Mouse (Mus musculus) cerebellum, postnatal 25 days (tissue): ENCODE measurements at regions not wholly inside any gene's neighbourhood (a gene's known extent, or its start where the extent isn't known, plus 50 kb on each side); places are given as distances from the start of the nearest gene placed in this dataset.
A peak's percentile ranks its signal among the peaks of the same experiment; 100 is the strongest.

Experiments
- DNase-seq, 2 experiments: peaks; one replicate each; pipeline ENCODE4 v3.0.0; 2021; ENCODE audit warnings: mixed read lengths in 2 of 2

DNA sequence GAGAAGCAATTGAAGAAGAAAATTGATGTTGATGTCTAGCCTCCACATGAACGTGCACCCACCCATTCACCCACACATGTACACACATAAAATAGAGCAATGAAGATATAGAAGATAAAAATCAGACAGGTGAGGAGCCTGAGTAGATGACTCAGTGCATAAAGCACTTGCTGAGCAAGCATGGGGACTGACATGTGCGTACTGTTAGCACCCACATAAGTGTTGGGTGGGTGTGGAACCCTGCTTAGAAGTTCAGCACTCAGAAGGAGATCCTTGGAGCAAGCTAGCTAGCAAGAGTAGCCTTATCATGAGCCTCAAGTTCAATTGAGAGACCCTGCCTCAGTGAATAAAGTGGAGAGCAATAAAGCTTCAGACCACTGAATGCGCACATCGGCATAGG, 305.7 kb upstream of the Adamts9 start:
- DNase-seq = no peak

DNA sequence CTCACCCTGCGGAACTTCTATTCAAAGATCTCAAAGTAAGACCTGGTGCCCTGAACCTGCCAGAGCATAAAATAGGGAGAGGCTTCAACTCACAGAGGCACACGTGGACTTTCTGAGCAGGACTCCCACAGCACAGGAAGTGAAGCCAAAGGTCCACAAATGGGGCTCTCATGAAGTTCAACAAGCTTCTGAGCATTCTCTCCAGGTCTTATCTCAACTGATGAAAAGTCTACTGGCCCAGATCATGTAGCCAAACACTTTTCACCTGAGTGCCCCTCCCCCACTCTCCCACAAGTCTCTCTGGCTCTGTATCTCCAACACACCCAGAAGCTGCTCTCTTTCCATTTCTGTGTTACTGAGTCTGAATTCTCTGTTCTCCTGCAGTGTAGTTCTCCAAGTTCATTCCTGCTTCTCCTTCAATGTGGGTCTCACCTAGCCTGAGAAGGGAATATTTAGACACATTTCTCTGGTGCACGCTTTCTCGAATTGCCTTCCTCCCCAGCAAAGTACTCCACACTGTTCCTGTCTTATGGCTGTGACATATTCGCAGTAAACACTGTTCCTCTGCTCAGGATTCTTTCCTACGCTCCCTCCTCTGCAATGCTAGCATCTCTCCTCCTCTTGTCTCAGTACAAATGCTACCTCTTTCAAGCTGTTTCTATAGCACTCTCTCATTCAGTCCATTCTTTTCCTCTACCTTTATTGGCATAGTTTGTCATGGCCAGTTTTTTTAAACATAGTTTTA, 303.4 kb upstream of the Adamts9 start:
- no peak for DNase-seq

DNA sequence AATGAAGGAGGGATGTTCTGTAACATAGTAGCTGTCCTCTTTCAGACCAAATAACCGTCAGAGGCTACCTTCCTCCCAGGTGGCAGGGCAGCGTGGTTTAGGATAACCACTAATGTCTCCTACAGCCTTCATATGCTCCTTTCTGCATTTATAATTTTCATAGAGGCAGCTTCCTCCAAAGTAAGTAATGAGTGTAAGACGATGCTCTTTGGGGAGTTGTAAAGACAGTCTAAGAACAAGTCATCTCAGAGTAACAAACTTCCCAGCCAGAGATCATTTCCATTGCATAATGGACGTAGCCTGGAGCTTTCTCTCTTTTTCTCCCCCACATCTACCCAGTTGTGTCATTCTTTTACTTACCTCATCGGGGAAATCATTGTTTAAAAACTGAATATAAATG, 292.3 kb upstream of the Adamts9 start:
- DNase-seq = no peak

DNA sequence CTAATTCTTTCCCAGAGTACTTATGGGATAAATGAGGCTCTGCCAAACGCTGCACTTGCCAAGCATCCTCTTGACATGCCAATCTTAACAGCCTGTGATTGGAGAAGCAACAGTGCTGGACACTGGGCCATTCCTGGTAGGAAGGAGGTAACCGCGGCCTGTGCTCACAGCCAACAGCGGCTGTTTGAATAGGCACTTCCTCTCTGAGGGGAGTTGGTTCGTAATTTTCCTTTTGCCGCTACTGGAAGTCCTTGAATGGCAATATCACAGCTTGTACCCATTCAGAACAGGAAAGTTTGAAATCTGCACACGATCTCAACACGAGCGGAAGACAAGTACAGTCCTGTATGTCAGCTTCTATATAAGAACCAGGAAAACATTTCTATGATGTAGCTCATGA, 289.3 kb upstream of the Adamts9 start:
- DNase-seq = peak; percentile 11 to 23

DNA sequence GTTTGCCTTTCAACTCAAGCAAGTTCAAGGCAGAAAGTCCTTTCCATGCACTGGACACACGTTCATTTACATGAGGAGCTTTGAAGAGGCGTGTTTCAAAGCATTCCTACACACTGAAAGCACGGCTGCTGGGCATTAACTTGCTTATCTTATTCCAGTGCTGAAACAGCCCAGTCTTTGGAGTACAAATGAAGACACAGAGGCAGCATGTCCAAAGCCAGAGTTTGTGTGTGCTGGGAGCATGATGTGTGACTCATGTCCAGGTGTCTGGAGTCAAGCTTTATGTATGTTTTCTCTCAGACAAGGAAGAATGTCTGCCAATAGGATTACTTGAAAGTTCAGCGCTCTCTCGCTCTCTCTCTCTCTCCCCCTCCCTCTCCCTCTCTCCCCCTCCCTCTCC, 287.2 kb upstream of the Adamts9 start:
- no peak for DNase-seq

DNA sequence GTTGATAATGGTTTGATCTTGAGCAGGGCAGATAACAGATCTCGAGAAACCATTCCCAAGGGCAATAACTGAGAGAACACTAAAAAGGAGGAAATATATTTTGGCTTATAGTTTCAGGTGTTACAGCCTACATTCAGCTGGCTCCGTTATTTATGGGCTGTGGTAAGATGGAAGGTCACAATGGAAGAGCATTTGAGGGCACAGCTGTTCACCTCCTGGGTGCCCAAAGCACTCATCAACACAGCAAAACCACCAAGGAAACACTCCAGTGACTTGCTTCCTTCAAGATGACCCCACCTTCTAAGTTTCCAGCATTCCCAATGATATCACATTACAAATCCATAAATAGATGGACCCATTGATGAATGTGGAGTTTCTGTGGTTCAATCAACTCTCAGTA, 286.0 kb upstream of the Adamts9 start:
- no peak for DNase-seq

DNA sequence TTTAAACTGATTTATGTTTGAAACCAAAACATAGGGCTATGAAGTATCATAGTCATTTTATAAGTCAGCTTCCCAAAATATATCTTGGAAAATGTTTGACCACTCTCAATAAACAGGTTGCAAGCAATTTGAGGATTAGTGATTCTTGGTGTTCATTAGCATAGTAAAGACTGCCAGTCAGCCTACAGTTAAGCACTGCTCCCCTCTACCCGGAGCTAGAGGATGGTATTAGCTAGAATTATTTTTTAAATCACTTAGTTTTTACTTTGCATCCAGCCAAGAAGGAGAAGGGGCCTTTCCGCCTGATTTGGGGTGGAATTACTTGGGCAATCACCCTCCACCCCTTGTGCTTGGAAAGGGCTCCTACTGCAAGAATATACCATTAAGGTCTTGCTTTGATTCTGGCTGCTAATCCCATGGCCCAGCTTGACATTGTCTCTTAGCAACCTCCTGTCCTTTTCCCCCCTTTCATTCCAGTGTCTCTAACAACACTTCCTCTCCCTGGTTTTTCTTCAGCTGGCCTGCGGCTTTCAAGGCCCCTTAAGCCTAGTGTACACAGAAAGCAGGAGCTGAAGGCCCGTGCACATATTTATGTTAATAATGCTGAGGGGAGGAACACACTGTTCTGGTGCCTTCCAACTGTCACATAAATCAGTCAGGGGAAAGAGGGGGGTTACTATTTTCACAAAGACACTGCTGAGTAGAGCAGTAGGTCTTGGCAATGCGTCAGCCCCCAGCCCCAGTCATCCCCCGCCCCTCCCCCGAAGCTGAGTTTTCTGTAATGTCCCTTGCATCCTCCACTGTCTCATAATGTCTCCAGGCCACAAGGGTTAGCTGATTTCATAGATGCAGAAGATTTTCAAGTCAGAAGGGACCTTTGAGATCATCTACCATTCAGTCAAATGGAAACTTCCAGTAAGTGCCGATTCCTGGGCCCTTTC, 280.6 kb upstream of the Adamts9 start:
- no peak for DNase-seq

DNA sequence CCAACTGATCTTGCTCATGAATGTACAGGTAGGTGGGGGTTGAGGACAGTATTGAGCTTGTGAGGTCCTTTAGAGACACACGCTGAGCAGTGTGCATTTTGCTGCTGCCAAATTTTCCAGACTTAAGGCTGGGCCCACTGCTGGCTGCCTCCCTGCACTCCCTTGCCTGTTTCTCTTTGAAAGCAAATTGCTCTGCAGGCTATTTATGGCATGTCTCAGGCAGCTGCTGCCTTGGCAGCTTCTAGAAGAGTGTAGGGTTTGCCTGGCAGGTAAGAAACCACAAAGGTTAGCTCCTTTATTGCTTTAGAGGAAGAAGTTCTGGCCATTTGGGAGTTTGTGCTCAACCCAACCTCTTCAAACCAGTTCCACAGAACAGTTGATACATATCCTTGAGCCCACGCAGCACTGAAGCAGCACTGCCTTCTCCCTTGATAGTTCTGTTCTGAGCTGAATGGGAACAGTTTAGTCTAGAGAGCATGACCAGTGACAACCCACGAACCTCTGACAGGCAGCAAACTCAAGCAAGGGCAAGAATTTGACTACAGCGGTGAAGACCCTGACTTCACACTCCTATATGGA, 274.8 kb upstream of the Adamts9 start:
- DNase-seq = no peak

DNA sequence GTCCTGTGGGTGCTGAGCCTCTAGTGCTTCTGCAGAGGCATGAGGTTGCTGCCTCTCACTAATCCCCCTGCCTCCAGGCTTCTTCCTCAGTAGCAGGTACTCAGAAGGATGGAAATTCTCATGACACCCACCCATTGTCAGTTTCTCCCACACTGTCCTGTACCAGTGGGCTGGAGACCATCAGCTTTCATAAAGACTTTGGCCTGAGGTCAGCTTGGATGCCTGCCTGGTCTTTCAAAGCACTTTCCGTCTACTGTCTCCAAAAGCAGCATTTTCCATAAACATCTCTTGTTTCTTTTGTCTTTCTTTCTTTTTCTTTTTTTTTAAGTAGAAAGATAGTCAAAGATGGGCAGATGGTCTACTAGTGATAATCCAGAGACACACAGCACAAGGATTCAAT, 257.6 kb upstream of the Adamts9 start:
- no peak for DNase-seq

DNA sequence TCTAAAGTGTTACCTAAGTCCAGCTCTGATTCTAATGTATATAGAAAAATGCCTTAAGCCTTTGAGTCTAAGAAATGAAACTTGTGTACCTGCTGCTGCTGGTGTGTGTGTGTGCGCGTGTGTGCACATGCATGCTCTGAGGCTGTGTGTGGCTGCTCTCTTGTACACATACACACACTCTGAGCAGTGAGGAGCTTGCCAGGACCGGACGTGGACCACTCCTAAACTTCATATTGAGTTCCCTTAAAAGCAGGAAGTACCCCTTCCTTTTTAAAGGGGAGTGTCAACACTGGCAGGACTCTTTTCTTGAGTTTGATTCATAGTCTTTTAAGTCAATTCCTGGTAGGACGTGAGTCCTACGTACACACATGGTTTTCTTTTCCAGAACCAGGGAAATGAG, 251.4 kb upstream of the Adamts9 start:
- DNase-seq = no peak

DNA sequence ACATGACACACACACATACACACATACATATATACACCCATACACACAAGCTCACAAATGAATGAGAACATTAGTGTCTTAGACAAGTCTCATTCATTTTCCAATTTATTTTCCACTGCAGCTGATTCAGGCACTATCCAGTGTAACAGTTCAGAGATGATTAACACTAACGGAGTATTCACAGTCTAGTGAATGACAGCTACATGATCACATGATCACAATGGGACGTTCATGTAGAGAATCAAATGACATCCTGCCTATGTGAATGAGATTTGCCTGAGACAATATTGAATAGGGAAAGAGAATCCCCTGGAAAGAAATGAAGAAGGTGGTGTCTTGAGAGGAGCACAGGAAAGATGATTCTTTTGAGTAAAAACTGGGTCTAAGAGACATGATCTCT, 249.7 kb upstream of the Adamts9 start:
- no peak for DNase-seq

DNA sequence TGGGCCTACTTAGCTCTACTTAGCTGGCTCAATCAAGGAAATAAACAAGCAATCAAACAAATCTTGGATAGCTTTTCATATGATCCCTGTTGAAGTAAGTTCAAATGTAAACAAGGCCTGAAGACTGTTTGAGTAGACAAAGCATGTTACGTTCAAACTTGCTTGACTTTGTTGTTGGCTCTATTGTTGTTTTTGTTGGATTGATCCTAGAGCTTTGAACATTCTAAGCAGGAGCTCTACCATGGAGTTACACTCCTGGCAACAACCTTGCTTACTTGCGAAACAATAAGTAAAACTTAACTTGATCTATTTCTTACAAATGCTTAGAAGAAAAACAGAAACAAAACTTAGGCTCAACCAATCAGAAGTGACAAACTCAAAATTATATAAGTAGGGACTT, 247.7 kb upstream of the Adamts9 start:
- no peak for DNase-seq

DNA sequence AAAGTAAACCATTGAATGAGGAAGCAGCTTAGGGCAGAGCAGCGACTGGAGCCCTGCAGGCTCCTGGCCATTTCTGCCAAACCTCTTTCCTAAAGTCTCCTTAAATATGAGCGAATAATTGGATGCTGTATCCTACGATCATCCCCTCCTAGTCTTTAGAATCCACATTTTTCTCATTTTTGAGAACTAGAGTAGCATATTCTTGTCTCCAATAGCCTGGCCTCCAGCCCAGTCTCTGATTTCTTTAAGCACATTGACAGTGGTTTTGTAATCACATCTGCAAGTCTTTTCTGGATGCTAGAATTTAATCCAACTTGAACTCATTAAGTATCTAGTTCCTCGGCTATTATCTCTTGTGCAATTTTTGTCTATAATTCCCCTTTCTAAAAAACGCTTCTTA, 225.2 kb upstream of the Adamts9 start:
- DNase-seq = no peak

DNA sequence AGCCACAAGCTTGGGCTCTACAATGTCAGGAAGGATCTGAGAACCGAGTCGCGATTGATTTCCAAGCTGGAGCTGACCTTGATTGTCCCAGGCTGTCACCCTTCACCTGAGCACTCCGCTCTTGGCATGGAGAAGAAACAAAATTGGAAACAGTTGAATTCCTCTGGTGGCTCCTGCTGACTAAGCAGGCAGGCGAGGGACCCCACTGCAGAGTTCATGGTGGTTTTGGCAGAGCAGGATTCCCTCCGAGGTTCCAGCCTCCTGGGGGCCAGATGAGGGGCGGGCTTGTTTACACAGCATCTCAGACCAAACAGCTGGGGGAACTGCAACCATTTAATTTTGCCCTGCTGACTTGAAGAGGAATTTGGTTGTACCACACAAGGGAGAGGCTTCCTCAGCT, 224.0 kb upstream of the Adamts9 start:
- no peak for DNase-seq

DNA sequence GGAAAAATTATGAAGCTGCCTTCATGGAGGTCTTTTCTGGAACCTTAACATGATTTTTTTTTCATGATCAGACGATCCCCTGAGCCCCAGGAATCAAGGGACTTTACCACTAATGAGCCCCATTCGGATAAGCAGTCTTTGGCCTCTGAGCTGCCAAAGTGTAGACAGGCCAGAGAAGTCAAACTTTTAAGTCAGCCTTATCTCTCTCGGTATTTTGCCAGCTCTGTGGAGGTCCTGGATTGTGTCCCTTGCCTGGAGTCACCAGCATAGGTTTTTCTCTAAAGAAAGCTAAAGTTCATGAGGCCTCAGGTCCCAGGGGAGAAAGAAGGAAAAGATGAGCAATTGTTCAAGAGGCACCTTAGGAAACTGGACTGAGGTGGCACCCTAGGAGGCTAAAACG, 222.7 kb upstream of the Adamts9 start:
- DNase-seq = no peak

DNA sequence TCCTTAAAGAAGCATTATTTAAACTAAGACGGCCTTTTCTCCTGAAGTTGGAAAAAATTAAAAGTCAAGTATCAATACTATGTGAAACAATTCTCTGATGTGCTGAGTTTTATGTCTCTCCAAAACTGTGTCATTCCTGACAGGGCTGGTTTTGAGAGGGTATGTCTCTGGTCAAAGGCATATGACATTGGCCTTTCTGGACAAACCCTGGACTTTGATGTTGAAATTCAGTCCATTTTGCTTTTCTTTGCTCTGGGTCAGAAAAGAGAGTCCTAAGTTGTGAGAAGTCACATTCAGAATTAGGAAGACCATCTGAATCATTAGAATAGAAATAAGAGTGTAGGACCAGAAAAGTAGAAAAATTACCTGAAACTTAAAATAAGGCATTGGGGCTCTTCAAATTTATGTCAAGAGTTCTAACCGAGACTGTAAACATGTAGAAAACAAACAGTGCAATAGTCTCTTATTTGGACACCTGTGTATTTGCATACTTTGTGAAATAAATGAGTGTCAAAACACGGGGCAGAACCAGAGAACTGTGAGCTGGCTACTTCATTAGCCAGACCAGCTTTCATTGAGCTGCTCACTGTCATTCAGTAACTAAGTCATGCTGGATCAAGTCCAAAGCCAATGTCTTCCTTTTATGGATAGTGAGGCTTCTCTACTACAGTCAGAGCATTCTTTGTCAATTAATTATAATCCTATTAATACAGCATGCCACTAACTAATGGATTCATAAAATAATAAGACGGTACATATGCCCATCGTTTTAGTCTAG, 209.3 kb upstream of the Adamts9 start:
- no peak for DNase-seq

DNA sequence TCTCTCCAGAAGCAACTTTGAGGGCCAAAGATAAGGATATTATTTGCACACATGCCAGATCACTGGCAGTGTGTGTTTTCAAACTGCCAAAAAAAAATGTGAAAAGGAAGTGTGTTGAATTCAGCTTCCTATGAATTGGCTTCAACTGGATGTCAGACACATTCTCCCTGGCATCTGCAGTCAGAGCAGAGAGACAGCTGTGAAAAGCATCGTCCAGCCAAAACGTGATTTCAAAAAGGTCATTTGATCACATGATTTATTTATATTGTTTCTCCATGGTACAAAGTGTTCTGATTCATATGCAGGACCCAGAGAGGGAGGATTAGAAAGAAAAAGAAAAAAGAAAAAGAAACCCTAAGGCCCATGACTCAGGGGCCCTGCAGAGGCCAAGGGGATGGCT, 207.2 kb upstream of the Adamts9 start:
- DNase-seq = no peak

DNA sequence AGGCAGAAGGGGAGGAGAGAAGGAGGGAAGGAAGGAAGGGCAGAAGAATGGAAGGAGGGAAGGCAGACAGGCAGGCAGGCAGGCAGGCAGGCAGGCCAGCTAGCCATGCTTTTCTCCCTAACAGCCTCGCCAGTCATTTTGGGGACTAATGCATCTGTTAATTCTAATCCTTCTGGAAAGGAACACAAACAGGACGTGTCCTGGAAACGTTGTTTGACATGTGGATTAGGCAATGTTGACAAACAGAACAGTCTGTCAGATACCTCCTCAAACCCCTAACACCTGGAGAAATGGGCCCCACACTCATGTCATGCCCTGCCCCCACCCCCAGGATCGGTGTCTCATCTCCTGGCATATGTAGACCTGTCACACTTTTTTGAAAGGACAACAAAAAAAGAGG, 206.7 kb upstream of the Adamts9 start:
- no peak for DNase-seq

DNA sequence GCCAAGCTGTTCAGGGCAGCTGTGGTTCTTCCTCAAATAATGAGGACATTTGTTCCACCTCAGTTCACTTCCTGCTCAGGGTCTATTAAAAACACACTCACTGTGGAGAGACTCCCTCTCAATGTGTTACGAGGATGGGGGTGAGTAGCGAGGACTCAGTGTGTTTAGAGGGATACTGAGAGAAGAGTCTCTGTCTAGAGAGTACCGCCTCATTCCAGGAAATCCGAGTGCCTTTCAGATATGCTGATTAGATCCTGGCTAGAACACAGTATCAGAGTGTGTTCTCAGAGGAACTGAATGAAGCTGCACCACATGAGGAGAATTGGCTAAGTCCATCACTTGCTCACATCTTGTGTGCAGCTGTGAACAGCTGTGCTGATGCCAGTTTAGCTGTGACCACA, 197.0 kb upstream of the Adamts9 start:
- DNase-seq = no peak

DNA sequence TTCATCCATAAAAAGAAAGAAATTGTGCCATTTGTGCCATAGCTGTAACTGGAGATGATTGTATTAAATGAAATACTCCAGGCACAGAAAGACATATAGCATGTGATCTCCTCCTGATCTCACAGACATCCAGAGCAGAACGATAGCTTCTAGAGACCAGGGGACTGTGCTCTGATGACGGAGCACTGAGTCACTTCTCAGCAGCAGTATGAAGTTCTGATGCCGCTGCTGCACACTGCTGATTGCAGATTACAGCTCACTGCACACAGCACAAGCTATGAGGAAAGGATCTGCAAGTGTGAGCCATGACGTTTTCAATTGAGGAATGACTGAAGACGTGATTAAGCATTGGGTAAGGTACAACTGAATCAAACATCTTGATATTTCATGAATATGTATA, 190.6 kb upstream of the Adamts9 start:
- DNase-seq = no peak

DNA sequence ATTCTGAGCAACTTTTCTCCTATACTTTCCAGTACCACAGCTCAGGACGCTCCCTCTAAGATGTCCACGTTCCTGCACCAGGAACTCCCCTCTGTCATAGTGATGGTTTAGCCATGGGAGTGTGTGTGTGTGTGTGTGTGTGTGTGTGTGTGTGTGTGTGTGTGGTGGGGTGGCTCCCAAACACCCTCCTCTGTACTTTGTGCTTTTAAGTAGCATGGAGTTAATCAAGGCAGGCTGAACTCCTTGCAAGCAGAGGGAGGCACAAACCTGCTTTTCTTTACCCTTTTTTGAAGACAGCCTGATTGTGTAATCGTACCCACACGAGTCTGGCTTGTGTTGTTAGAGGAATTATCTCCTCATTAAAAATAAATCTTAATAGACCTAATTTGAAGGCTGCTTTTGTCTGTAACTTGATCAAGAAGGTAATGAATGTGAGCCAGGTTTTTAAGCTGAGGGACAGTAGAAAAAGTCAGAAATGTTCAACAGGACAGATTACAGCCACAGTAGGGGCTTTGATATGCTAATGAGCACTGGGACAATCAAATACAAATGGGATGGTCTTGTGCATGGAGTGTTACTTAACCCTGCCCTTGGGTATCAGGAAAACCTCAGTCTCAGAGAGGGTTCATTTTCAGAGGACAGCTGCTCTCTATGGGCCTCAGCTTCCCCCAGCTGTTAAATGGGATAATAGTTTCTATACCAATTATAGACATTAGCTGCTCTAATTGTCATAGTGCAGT, 187.8 kb upstream of the Adamts9 start:
- DNase-seq = no peak

DNA sequence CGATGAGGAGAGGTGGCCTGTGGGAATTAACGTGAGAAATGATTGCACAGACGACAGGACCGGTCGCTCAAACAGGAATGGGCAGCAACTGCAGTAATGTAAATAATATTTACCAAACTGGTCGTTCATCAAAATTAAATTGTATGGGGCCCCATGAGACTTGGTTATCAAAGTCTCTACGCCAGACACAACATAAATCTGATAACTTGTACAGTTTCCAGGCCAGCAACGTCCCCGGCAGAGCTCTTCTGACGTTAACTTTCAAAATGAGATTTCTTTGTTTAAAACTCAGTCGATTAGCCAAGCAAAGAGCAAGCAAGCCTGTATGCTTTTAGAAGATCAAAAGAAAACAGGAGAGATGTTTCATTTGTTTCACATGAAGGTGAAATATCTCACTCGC, 176.2 kb upstream of the Adamts9 start:
- no peak for DNase-seq
